Mouse (Mus musculus): ENCODE results near the gene Kcnj10.

GRCm38 (mm10) chr1:172380066-172380465, 39.1 kb downstream of the Kcnj10 start:
- TF ChIP-seq CTCF (IDR thresholded peaks at IDR 0.05; ENCODE audit: low read depth, low read length) (no peak), TAL1 (conservative IDR thresholded peaks at IDR 0.05; ENCODE audit: low read depth, low read length) (no peak), GATA1 (IDR thresholded peaks at IDR 0.05; ENCODE audit: borderline replicate concordance, low read length) (no peak), POLR2AphosphoS5 (IDR thresholded peaks at IDR 0.05; ENCODE audit: insufficient replicate concordance, low read depth, low read length) (no peak), GATA2 (IDR thresholded peaks at IDR 0.05; ENCODE audit: borderline replicate concordance, low read depth, low read length) (no peak)
